Mouse (Mus musculus) bone marrow, adult 2 months (tissue): Measurements from ENCODE around the gene Snx4.

Experiments used
- CTCF ChIP-seq: fragments of 200-500 bp; IDR thresholded peaks from 2 replicates; pipeline ENCODE4 v1.5.1; 2011; ENCODE audit warnings: low read length, control low read depth; ENCODE audit not compliant: control insufficient read depth, insufficient read depth
- POLR2A ChIP-seq: fragments of 200-500 bp; IDR thresholded peaks from 2 replicates; pipeline ENCODE4 v1.6.1; 2011; ENCODE audit warnings: low read depth, mild to moderate bottlenecking, control low read depth, low read length, borderline replicate concordance; ENCODE audit not compliant: control insufficient read depth

- no peak for TF ChIP-seq CTCF
- no peak for TF ChIP-seq POLR2A
Observed at GRCm38 (mm10) chr16:33283079-33283478, 31.8 kb downstream of the Snx4 start.
